Mouse (Mus musculus) embryonic fibroblast, embryonic 13.5 days (primary cell): ENCODE data around the gene Col6a6.

Source experiments
- CTCF ChIP-seq: IDR thresholded peaks from 2 replicates; pipeline ENCODE4 v1.5.1; 2011; ENCODE audit warnings: mild to moderate bottlenecking, control low read depth, low read length, moderate library complexity, borderline replicate concordance; ENCODE audit not compliant: insufficient read depth
- POLR2A ChIP-seq: IDR thresholded peaks from 2 replicates; pipeline ENCODE4 v1.6.1; 2011; ENCODE audit warnings: low read depth, mild to moderate bottlenecking, control low read depth, low read length, moderate library complexity

GRCm38 (mm10) chr9:105788203-105788602, 39.8 kb downstream of the Col6a6 start:
- TF ChIP-seq POLR2A (no peak), CTCF (no peak)
